Mouse (Mus musculus) stomach, embryonic 16.5 days (tissue): ENCODE data around the gene Ldb2. TPM values are rescaled to one million over a fixed set of nuclear protein-coding genes. Genes with fewer than 3 reads are reported as not detected.

Experiments used
- ATAC-seq: fragments of 200-750 bp; cut with Nextera tagmentation; 2 replicates; pipeline ENCODE4 v1.8.0; 2017; ENCODE audit warnings: moderate number of reproducible peaks, moderate TSS enrichment; ENCODE audit not compliant: insufficient read depth, low FRiP score
- H3K27ac ChIP-seq: fragments of 300-500 bp; sonication (generic); 2 replicates; pipeline ENCODE4 v1.5.1; 2014; ENCODE audit warnings: low read length
- H3K27me3 ChIP-seq: fragments of 300-500 bp; sonication (generic); 2 replicates; pipeline ENCODE4 v1.6.1; 2014; ENCODE audit warnings: low read length, control low read depth, mixed read lengths; ENCODE audit not compliant: control insufficient read depth, insufficient read depth
- H3K36me3 ChIP-seq: fragments of 300-500 bp; sonication (generic); 2 replicates; pipeline ENCODE4 v1.6.1; 2014; ENCODE audit warnings: low read length; ENCODE audit not compliant: control insufficient read depth, insufficient read depth
- H3K4me1 ChIP-seq: fragments of 300-500 bp; sonication (generic); 2 replicates; pipeline ENCODE4 v1.6.1; 2014; ENCODE audit warnings: low read length, control low read depth, mixed read lengths; ENCODE audit not compliant: control insufficient read depth, insufficient read depth
- H3K4me2 ChIP-seq: fragments of 300-500 bp; sonication (generic); 2 replicates; pipeline ENCODE4 v1.6.1; 2014; ENCODE audit warnings: low read depth, low read length, mixed read lengths
- H3K4me3 ChIP-seq: fragments of 300-500 bp; sonication (generic); replicated peaks from 2 replicates; pipeline ENCODE4 v1.5.1; 2014; ENCODE audit warnings: mild to moderate bottlenecking, low read length
- H3K9ac ChIP-seq: fragments of 300-500 bp; sonication (generic); 2 replicates; pipeline ENCODE4 v1.6.1; 2014; ENCODE audit warnings: low read length
- H3K9me3 ChIP-seq: fragments of 300-500 bp; sonication (generic); replicated peaks from 2 replicates; pipeline ENCODE4 v1.6.1; 2016; ENCODE audit warnings: low read length, control low read depth; ENCODE audit not compliant: control insufficient read depth
- WGBS: fragments of 180-500 bp; shearing (Covaris S2); extraction: QIAGEN DNeasy Blood & Tissue Kit; methylation state at CpG from one replicate; pipeline ENCODE4 v1.1.7; 2014; 5-methylcytosine and 5-hydroxymethylcytosine counted together
- polyA plus RNA-seq: library from polyadenylated mRNA; unstranded; fragments of >200 nt; fragmentation: Nextera tagmentation; extraction: Ambion mirVana; gene quantifications from 2 replicates; pipeline ENCODE4 v1.2.1, GENCODE M21; 2015

The Ldb2 gene
- polyA plus RNA-seq, 1 experiment from 2014 or later, result 38.5 TPM

DNA sequence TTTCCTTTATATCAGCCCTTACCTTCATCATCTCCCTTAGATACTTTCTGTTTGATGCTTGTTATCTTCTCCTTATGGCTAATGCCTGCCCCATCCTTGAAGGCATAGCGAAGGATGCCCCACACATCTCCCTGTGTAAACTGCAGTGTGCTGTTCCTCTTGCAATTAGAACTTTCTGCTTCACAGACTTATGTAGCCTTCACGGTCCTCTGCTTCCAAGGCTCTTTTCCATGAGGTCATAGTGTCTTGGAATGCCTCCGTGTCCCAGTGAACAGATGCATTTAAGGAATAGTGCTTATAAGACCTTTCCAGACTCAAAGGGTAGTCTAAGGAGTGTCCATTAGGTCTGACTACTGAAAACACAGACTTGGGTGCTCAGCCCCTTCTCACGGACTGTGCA lies 318.1 kb downstream of the Ldb2 start:
- no peaks in the 10 kb centered on the region for H3K9me3 ChIP-seq
- no peaks in the 10 kb centered on the region for H3K4me1 ChIP-seq
- H3K4me2 ChIP-seq, result no peak overlapping the region
- H3K4me3 ChIP-seq, result no peak overlapping the region
- H3K36me3 ChIP-seq, result no peaks in the 10 kb centered on the region
- ATAC-seq, result no peak
- no peaks in the 10 kb centered on the region for H3K27me3 ChIP-seq
- no peak overlapping the region for H3K27ac ChIP-seq
- no peak overlapping the region for H3K9ac ChIP-seq
- WGBS, result 85% methylated on average over 4 of the region's 4 CpGs

DNA sequence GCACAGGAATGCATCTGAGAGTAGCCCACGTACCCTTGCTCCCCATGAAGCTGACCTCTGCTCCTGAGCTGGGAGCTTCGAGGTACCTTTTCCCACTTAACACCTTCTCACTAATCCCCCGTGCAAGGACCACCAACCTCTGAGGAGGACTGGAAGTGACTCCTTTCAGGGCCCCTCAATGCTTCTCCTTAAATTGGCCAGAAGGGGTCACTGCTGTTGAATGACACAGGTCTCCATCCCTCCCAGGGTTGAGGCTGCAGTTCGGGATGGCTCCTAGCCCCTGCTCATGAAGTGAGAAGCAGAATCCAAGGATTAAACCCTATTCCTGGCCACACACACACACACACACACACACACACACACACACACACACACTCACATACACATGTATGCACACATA lies 323.1 kb downstream of the Ldb2 start:
- no peaks in the 10 kb centered on the region for H3K9me3 ChIP-seq
- ATAC-seq, result no peak
- no peaks in the 10 kb centered on the region for H3K4me1 ChIP-seq
- H3K27me3 ChIP-seq, result no peaks in the 10 kb centered on the region
- no peak overlapping the region for H3K27ac ChIP-seq
- H3K4me2 ChIP-seq, result no peak overlapping the region
- 31% methylated on average over 4 of the region's 4 CpGs for WGBS
- H3K4me3 ChIP-seq, result no peak overlapping the region
- no peaks in the 10 kb centered on the region for H3K36me3 ChIP-seq
- H3K9ac ChIP-seq, result no peak overlapping the region

DNA sequence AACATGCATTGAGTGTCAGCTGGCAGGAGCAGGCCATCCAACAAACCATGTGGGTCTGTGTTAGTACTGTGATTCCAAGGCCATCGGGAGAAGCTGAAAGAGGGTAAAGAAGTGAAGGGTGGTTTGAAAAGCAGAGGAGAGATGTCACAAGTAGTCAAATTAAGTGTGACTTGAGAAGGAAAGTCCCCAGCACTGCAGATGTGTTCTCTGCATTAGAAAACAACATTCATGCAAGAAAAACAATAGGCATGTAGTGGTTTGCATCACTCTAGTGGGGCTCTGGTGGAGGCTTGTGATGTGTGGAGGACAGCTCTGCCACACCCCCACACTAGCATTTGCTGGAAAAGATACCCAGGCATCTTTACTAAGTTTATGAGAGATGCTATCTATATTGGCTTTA lies 323.9 kb downstream of the Ldb2 start:
- Histone ChIP-seq H3K9ac (no peak overlapping the region), H3K9me3 (no peaks in the 10 kb centered on the region), H3K4me1 (no peaks in the 10 kb centered on the region), H3K36me3 (no peaks in the 10 kb centered on the region), H3K4me3 (no peak overlapping the region), H3K27ac (no peak overlapping the region), H3K4me2 (no peak overlapping the region), H3K27me3 (no peaks in the 10 kb centered on the region)
- WGBS, result 82% methylated on average over 1 of the region's 1 CpGs
- ATAC-seq, result no peak

DNA sequence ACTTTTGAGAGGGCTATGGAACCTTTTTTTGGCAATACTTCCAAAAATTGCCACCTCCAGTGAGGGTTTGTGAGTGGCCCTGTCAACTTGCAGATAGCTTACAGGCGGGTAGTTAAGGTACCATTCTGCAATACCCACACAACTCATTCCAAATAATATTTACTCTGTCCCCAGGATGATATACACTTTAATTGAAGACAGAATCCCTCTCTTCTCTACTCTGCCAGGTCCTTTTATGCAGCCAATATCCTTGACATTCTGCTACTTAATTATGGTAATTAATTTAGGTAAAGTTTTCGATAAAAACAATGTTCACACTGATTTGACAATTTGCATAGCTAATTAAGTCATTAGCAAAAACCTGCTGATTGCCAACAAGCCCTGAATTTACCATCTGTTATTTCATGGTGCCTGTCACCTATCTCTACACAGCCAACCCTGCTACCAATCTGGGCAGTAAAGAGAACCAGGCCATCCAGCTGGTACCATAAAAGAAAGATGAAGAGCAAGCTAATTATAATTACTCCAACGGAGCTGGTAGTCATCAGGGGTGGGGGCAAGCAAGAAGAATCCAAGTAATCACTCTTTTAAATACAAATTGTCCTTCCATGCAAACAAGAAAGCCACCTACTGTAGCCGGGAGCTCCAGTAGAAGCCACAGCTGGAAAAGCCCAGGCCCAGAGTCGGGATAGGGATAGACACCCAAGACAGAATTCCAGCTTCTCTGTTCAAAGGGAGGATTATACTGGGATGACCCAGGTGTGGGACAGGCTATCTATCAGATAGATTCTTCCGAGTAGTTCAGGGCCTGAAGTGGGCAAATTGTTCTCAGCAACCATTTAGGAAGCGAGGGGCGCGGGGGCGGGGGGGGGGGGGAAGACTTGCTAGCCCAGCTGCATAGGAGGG lies 325.4 kb downstream of the Ldb2 start:
- ATAC-seq, result no peak
- H3K9ac ChIP-seq, result no peak overlapping the region
- H3K27ac ChIP-seq, result no peak overlapping the region
- no peaks in the 10 kb centered on the region for H3K4me1 ChIP-seq
- H3K9me3 ChIP-seq, result no peaks in the 10 kb centered on the region
- H3K27me3 ChIP-seq, result no peaks in the 10 kb centered on the region
- H3K36me3 ChIP-seq, result no peaks in the 10 kb centered on the region
- H3K4me3 ChIP-seq, result no peak overlapping the region
- 82% methylated on average over 10 of the region's 10 CpGs for WGBS
- H3K4me2 ChIP-seq, result no peak overlapping the region

DNA sequence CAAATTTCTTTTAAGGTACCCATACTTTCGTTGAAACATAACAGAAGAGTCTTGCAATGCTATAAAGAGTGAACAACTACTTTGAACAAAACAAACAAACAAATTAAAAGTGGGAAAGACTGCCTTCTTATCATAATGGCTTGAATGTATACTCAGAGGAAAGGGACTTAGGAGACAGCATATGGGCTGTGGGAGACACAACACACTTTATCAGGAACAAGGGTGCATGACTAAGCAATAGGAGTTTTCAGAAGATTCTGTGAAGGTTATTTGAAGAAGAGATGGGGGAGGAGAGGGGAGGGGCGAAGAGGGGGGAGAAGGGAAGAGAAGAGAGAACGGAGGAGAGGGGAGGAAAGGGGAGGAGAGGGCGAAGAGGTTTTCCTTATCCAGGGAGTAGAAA lies 334.2 kb downstream of the Ldb2 start:
- no peaks in the 10 kb centered on the region for H3K36me3 ChIP-seq
- H3K4me2 ChIP-seq, result no peak overlapping the region
- H3K27me3 ChIP-seq, result no peaks in the 10 kb centered on the region
- no peak overlapping the region for H3K27ac ChIP-seq
- no peak overlapping the region for H3K9ac ChIP-seq
- H3K9me3 ChIP-seq, result no peaks in the 10 kb centered on the region
- H3K4me3 ChIP-seq, result no peak overlapping the region
- 73% methylated on average over 4 of the region's 4 CpGs for WGBS
- ATAC-seq, result no peak
- no peaks in the 10 kb centered on the region for H3K4me1 ChIP-seq
